Mouse (Mus musculus) embryonic facial prominence, embryonic 13.5 days (tissue): ENCODE measurements around the gene Pllp. TPM values are rescaled to one million over a fixed set of nuclear protein-coding genes. Genes with fewer than 3 reads are reported as not detected.
A peak's percentile ranks its signal among the peaks of the same experiment; 100 is the strongest.

ENCODE experiments used
- ATAC-seq: fragments of 200-750 bp; cut with Nextera tagmentation; 2 replicates; pipeline ENCODE4 v1.8.0; 2017; ENCODE audit warnings: low read depth; ENCODE audit not compliant: insufficient number of reproducible peaks, insufficient read depth, low FRiP score, low TSS enrichment
- H3K27ac ChIP-seq: fragments of 300-500 bp; sonication (generic); 2 replicates; pipeline ENCODE4 v1.5.1; 2015; ENCODE audit warnings: moderate library complexity, mild to moderate bottlenecking, inconsistent platforms
- H3K27me3 ChIP-seq: fragments of 300-500 bp; sonication (generic); 2 replicates; pipeline ENCODE4 v1.6.1; 2015; ENCODE audit warnings: mild to moderate bottlenecking, inconsistent platforms
- H3K36me3 ChIP-seq: fragments of 300-500 bp; sonication (generic); 2 replicates; pipeline ENCODE4 v1.6.1; 2015; ENCODE audit warnings: mild to moderate bottlenecking, inconsistent platforms
- H3K4me1 ChIP-seq: fragments of 300-500 bp; sonication (generic); 2 replicates; pipeline ENCODE4 v1.6.1; 2015; ENCODE audit warnings: inconsistent platforms
- H3K4me2 ChIP-seq: fragments of 300-500 bp; sonication (generic); 2 replicates; pipeline ENCODE4 v1.6.1; 2015; ENCODE audit warnings: moderate library complexity, mild to moderate bottlenecking, inconsistent platforms
- H3K4me3 ChIP-seq: fragments of 300-500 bp; sonication (generic); 2 replicates; pipeline ENCODE4 v1.5.1; 2015; ENCODE audit warnings: mild to moderate bottlenecking, inconsistent platforms
- H3K9ac ChIP-seq: fragments of 300-500 bp; sonication (generic); 2 replicates; pipeline ENCODE4 v1.6.1; 2015; ENCODE audit warnings: mild to moderate bottlenecking, inconsistent platforms
- H3K9me3 ChIP-seq: fragments of 300-500 bp; sonication (generic); 2 replicates; pipeline ENCODE4 v1.6.1; 2016; ENCODE audit warnings: inconsistent platforms
- WGBS: fragments of 180-500 bp; shearing (Covaris S2); methylation state at CpG from one replicate; pipeline ENCODE4 v1.1.7; 2015; ENCODE audit warnings: mixed read lengths; 5-methylcytosine and 5-hydroxymethylcytosine counted together
- polyA plus RNA-seq: library from polyadenylated mRNA; unstranded; fragments of >200 nt; fragmentation: Nextera tagmentation; extraction: Ambion mirVana; gene quantifications from 2 replicates; pipeline ENCODE4 v1.2.1, GENCODE M21; 2015

The Pllp gene
- 3.4 and 4.1 TPM in 2 replicates for polyA plus RNA-seq

- Histone ChIP-seq H3K27me3 (peaks cover 64% of the 10 kb centered on the region), H3K36me3 (no peaks in the 10 kb centered on the region), H3K9me3 (no peaks in the 10 kb centered on the region), H3K27ac (no peak within 1 kb of the TSS), H3K4me1 (peaks cover 30% of the 10 kb centered on the region), H3K9ac (peak within 1 kb of the TSS; percentile 54), H3K4me2 (peak within 1 kb of the TSS; percentile 79), H3K4me3 (peak within 1 kb of the TSS; percentile 49)
- ATAC-seq: peak; percentile 57; the same call in 1 of the 2 replicates
- under 1% methylated on average over 41 of the region's 41 CpGs for WGBS
Measured at GRCm38 (mm10) chr8:94695994-94696384, at the start of gene Pllp. TSS of gene Pllp (minus strand) at chr8:94696278.

GRCm38 (mm10) chr8:94745476-94746184 is 49.6 kb upstream of the Pllp start, which contains the start of gene Ccl22:
TSS of gene Ccl22 (plus strand) at chr8:94745590.
- 90% methylated on average over 7 of the region's 7 CpGs for WGBS
- Histone ChIP-seq H3K27ac (no peak within 1 kb of the TSS), H3K9ac (no peak within 1 kb of the TSS), H3K4me2 (no peak within 1 kb of the TSS), H3K9me3 (no peaks in the 10 kb centered on the region), H3K27me3 (no peaks in the 10 kb centered on the region), H3K36me3 (no peaks in the 10 kb centered on the region), H3K4me3 (no peak within 1 kb of the TSS), H3K4me1 (no peaks in the 10 kb centered on the region)
- ATAC-seq: no peak

GRCm38 (mm10) chr8:94744972-94745371 is 48.9 kb upstream of the Pllp start:
- Histone ChIP-seq H3K4me1 (no peaks in the 10 kb centered on the region), H3K9ac (no peak overlapping the region), H3K27me3 (no peaks in the 10 kb centered on the region), H3K4me2 (no peak overlapping the region), H3K36me3 (no peaks in the 10 kb centered on the region), H3K27ac (no peak overlapping the region), H3K9me3 (no peaks in the 10 kb centered on the region), H3K4me3 (no peak overlapping the region)
- 81% methylated on average over 9 of the region's 9 CpGs for WGBS
- no peak for ATAC-seq

- H3K27ac ChIP-seq: no peak overlapping the region
- ATAC-seq: no peak
- no peak overlapping the region for H3K9ac ChIP-seq
- H3K4me1 ChIP-seq: no peaks in the 10 kb centered on the region
- 86% methylated on average over 5 of the region's 5 CpGs for WGBS
- no peaks in the 10 kb centered on the region for H3K36me3 ChIP-seq
- H3K4me3 ChIP-seq: no peak overlapping the region
- H3K27me3 ChIP-seq: no peaks in the 10 kb centered on the region
- no peaks in the 10 kb centered on the region for H3K9me3 ChIP-seq
- no peak overlapping the region for H3K4me2 ChIP-seq
Measured at GRCm38 (mm10) chr8:94744484-94744883, 48.4 kb upstream of the Pllp start.

- Histone ChIP-seq H3K9ac (no peak overlapping the region), H3K4me1 (no peaks in the 10 kb centered on the region), H3K9me3 (no peaks in the 10 kb centered on the region), H3K27ac (no peak overlapping the region), H3K4me3 (no peak overlapping the region), H3K36me3 (no peaks in the 10 kb centered on the region), H3K4me2 (no peak overlapping the region), H3K27me3 (no peaks in the 10 kb centered on the region)
- no peak for ATAC-seq
- WGBS: 88% methylated on average over 4 of the region's 4 CpGs
Measured at GRCm38 (mm10) chr8:94741726-94742125, 45.6 kb upstream of the Pllp start.

GRCm38 (mm10) chr8:94740591-94740990 is 44.5 kb upstream of the Pllp start:
- Histone ChIP-seq H3K9ac (no peak overlapping the region), H3K4me2 (no peak overlapping the region), H3K36me3 (no peaks in the 10 kb centered on the region), H3K9me3 (no peaks in the 10 kb centered on the region), H3K27ac (no peak overlapping the region), H3K4me3 (no peak overlapping the region), H3K27me3 (no peaks in the 10 kb centered on the region), H3K4me1 (no peaks in the 10 kb centered on the region)
- ATAC-seq: no peak
- WGBS: 88% methylated on average over 3 of the region's 3 CpGs

- Histone ChIP-seq H3K27ac (no peak overlapping the region), H3K9ac (no peak overlapping the region)
- 85% methylated on average over 6 of the region's 6 CpGs for WGBS
Measured at GRCm38 (mm10) chr8:94739829-94740228, 43.8 kb upstream of the Pllp start.

GRCm38 (mm10) chr8:94735426-94736094 is 39.5 kb upstream of the Pllp start:
- H3K27ac ChIP-seq: no peak overlapping the region
- H3K27me3 ChIP-seq: no peaks in the 10 kb centered on the region
- no peaks in the 10 kb centered on the region for H3K9me3 ChIP-seq
- H3K9ac ChIP-seq: no peak overlapping the region
- ATAC-seq: no peak
- no peak overlapping the region for H3K4me2 ChIP-seq
- 73% methylated on average over 4 of the region's 5 CpGs for WGBS
- H3K4me3 ChIP-seq: no peak overlapping the region
- no peaks in the 10 kb centered on the region for H3K4me1 ChIP-seq
- H3K36me3 ChIP-seq: no peaks in the 10 kb centered on the region

More at GRCm38 (mm10) chr8:94739829-94740228, 43.8 kb upstream of the Pllp start:
- Histone ChIP-seq H3K9me3 (no peaks in the 10 kb centered on the region), H3K4me1 (no peaks in the 10 kb centered on the region), H3K27me3 (no peaks in the 10 kb centered on the region), H3K36me3 (no peaks in the 10 kb centered on the region), H3K4me3 (no peak overlapping the region), H3K4me2 (no peak overlapping the region)
- no peak for ATAC-seq

GRCm38 (mm10) chr8:94734735-94735350 is 38.8 kb upstream of the Pllp start:
- Histone ChIP-seq H3K4me1 (no peaks in the 10 kb centered on the region), H3K9me3 (no peaks in the 10 kb centered on the region), H3K27me3 (no peaks in the 10 kb centered on the region), H3K27ac (no peak overlapping the region), H3K4me3 (no peak overlapping the region), H3K9ac (no peak overlapping the region), H3K4me2 (no peak overlapping the region), H3K36me3 (no peaks in the 10 kb centered on the region)
- 77% methylated on average over 7 of the region's 7 CpGs for WGBS
- no peak for ATAC-seq

- Histone ChIP-seq H3K9me3 (no peaks in the 10 kb centered on the region), H3K36me3 (no peaks in the 10 kb centered on the region), H3K27me3 (no peaks in the 10 kb centered on the region), H3K4me3 (no peak overlapping the region), H3K4me2 (no peak overlapping the region), H3K4me1 (no peaks in the 10 kb centered on the region), H3K9ac (no peak overlapping the region), H3K27ac (no peak overlapping the region)
- WGBS: 65% methylated on average over 5 of the region's 5 CpGs
- no peak for ATAC-seq
Measured at GRCm38 (mm10) chr8:94733821-94734465, 37.9 kb upstream of the Pllp start.

- no peak for ATAC-seq
- 66% methylated on average over 4 of the region's 4 CpGs for whole genome bisulfite sequencing
- H3K27ac ChIP-seq: no peak overlapping the region
- no peaks in the 10 kb centered on the region for H3K36me3 ChIP-seq
- no peaks in the 10 kb centered on the region for H3K9me3 ChIP-seq
- no peaks in the 10 kb centered on the region for H3K27me3 ChIP-seq
- no peak overlapping the region for H3K4me2 ChIP-seq
- H3K4me3 ChIP-seq: no peak overlapping the region
- no peaks in the 10 kb centered on the region for H3K4me1 ChIP-seq
- H3K9ac ChIP-seq: no peak overlapping the region
Measured at GRCm38 (mm10) chr8:94729301-94729700, 33.2 kb upstream of the Pllp start.
